Mouse (Mus musculus) adrenal gland, adult (tissue): ENCODE results near the gene Olfr821.
"Not testable (repeated sequence)": the region's sequence is repeated elsewhere in the genome, so short reads cannot be mapped to it uniquely, and the experiment has no call there.

Experiments
- DNase-seq, 2 experiments: peaks; one replicate each; pipeline ENCODE4 v3.0.0; 2022 to 2023; ENCODE audit warnings: low spot score in 1 of 2; ENCODE audit not compliant: inconsistent age in 2 of 2

Olfr821 gene

DNA sequence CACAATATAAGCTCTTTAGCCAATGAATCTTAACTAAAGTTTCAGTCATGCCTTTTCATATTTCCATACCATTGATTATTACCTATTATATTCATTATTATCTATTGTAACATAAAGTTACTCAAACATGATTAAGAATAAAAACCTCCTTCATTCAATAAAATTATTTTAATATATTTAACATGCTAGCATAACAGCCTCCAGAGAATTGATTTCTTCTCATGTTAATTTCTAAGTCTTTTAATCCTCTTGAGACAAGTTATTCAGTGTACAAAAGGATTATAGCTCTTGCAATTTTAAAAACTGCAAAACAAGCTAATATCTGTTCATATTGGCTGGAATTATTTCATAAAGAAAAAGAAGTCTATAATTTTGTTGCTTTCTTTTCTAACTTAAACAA is at the start of gene Olfr821:
TSS of gene Olfr821 (plus strand) at position 301 of the 400 bp plus-strand sequence.
- no peak for DNase-seq

DNA sequence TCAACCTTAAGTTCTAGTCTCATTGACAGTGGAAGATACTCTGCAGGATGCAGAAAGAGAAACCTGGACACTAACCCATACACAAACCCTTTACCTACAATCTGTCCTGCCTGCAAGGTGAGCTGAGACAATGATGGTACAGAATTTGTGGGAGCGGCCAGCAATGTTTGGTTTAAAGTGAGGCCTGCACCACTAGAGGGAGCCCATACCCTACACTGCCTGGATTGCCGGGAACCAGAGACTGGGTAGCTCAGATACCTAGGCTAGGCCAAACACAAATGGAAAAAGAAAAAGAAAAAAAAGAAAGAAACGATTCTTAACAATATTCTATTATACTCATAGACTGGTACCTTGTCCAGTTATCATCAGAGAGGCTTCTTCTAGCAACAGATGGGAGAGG is 48.3 kb upstream of the Olfr821 start:
- DNase-seq = not testable (repeated sequence)

DNA sequence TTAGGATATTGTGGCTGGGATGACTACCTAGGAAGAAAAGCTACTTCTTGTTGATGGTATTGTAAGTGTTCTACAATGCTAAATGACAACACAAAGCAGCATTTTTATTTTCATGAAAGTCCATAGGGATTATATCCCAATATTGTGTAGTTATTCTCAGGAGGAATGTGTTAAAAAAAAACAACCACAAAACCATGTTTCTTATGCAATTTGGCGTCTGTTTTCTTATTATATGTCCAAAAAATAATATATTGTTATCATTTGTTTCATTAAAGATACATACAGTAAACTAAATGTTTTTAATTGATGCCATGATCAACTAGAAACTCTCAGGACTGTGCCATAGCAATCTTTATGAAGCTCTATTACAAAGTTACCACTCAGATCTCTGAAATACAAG is 45.2 kb upstream of the Olfr821 start, which contains the start of gene Gm10310:
TSS of gene Gm10310 (minus strand) at position 101 of the 400 bp plus-strand sequence.
- not testable (repeated sequence) for DNase-seq

DNA sequence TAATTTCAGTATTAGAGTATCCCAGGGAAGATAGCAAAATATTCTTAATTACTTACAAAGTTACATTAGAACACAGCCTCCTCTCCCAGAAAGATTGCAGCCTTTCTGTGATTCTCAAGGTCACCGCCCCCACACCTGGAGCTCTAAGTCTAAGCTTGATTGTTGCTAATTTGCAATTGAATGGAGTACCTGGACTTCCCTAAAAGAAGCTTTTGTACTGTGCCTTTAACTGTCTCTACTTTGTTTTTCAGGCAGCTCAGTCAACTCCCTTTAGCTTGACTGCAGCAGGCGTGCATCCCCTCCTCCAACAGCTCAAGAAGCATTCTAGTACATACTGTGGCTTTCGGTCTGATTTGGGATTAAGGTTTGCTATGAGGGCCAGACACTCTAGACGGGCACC is 26.0 kb upstream of the Olfr821 start:
- not testable (repeated sequence) for DNase-seq

DNA sequence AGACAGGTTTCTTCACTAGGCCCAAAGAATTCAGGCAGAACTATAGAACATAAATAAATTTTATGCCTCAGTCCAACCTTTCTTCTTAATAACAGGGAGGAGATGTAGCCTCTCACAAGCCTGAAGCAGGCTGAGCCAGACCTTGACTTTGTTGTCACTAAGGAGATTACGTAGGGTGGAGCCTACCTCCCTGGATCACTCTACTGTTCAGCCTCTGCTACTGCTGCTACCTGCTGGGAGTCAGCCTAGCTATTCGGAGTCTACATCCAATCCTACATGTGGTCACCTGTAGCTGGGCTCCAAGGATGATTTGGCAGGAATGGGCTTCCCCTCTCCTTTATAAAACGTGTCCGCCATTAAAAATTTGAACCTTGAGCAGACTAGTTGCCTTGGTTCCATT is 24.8 kb upstream of the Olfr821 start:
- not testable (repeated sequence) for DNase-seq

DNA sequence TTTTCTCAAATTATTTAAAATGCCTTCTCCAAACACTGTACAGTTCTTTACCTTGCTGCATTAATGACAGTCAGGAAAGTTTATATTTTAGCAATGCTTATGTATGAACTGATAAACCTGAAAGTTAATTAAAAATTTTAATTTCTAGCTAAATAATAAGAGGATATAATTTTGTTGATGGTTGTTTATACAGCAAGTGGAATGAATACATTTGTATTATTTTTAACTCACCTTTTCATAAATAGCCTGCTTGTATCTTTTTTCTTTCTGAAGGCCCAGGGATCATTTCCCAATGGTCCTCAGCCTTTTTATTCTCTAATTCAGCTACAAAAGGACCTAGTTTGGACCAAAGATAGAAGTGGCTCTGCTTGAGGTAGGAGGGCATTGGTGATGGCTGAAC is 17.8 kb upstream of the Olfr821 start, which contains the start of gene Olfr820:
TSS of gene Olfr820 (plus strand) at position 301 of the 400 bp plus-strand sequence.
- no peak for DNase-seq

DNA sequence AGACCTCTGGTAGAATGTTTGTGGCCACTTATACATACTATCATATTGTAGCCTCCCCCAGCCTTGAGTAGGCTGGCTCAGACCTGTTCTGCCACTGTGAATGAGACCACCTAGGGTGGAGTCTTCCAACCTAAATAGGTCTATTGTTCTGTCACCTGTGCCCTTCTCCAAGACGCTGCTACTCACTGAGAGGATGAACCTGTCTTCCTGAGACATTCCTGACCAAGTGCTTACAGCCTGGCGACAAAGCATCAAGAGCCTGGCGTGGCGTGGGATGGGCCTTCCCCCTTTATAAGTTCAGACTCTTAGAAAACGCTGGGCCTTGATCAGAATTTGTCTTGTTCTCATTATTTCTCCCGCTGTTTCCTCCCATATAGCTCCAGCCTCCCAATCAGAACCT is 6.9 kb downstream of the Olfr821 start:
- DNase-seq = no peak

DNA sequence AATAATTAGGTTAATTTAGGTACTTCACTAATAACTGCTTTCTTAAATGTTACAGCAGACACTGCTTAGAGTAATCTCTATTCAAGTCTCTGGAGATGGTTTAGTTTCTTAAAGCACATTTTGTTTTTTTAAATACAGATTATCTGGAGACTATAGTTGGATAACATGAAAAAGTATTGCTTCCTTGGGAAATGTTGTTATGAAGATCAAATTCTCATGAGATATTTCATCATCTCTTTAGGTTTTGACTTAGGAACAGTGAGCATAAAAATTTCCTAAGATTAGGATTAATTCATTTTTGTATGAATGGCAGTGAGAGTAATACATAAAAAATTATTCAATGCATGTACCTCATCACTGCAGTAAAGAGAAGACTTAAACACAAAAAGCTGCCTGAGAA is 40.8 kb downstream of the Olfr821 start, which contains the start of gene Olfr822:
TSS of gene Olfr822 (plus strand) at position 301 of the 400 bp plus-strand sequence.
- no peak for DNase-seq
